Mouse (Mus musculus) midbrain, postnatal 0 days (tissue): ENCODE results near the gene Atp11a. TPM values are rescaled to one million over a fixed set of nuclear protein-coding genes. Genes with fewer than 3 reads are reported as not detected.

ENCODE experiments used
- ATAC-seq: fragments of 200-750 bp; cut with Nextera tagmentation; 2 replicates; pipeline ENCODE4 v1.8.0; 2017; ENCODE audit warnings: moderate number of reproducible peaks, mild to moderate bottlenecking, moderate TSS enrichment, moderate library complexity; ENCODE audit not compliant: low FRiP score
- DNase-seq: peaks from one replicate; pipeline ENCODE4 v3.0.0-alpha.2; 2015; ENCODE audit warnings: low spot score
- H3K27ac ChIP-seq: fragments of 300-500 bp; sonication (generic); 2 replicates; pipeline ENCODE4 v1.5.1; 2014; ENCODE audit warnings: low read depth, mild to moderate bottlenecking, low read length, mixed read lengths
- H3K27me3 ChIP-seq: fragments of 300-500 bp; sonication (generic); 2 replicates; pipeline ENCODE4 v1.6.1; 2014; ENCODE audit warnings: low read length, control low read depth, mixed read lengths; ENCODE audit not compliant: insufficient read depth
- H3K36me3 ChIP-seq: fragments of 300-500 bp; sonication (generic); 2 replicates; pipeline ENCODE4 v1.6.1; 2014; ENCODE audit warnings: low read length, control low read depth, mixed read lengths; ENCODE audit not compliant: insufficient read depth
- H3K4me1 ChIP-seq: fragments of 300-500 bp; sonication (generic); 2 replicates; pipeline ENCODE4 v1.6.1; 2014; ENCODE audit warnings: mild to moderate bottlenecking, control low read depth, antibody characterized with exemption, low read length, mixed read lengths; ENCODE audit not compliant: insufficient read depth
- H3K4me2 ChIP-seq: fragments of 300-500 bp; sonication (generic); 2 replicates; pipeline ENCODE4 v1.6.1; 2014; ENCODE audit warnings: low read depth, mild to moderate bottlenecking, low read length, mixed read lengths; ENCODE audit not compliant: poor library complexity, severe bottlenecking
- H3K4me3 ChIP-seq: fragments of 300-500 bp; sonication (generic); 2 replicates; pipeline ENCODE4 v1.5.1; 2014; ENCODE audit warnings: low read depth, mild to moderate bottlenecking, low read length, moderate library complexity
- H3K9ac ChIP-seq: fragments of 300-500 bp; sonication (generic); replicated peaks from 2 replicates; pipeline ENCODE4 v1.6.1; 2014; ENCODE audit warnings: mild to moderate bottlenecking, low read length, moderate library complexity, mixed read lengths; ENCODE audit not compliant: poor library complexity, severe bottlenecking
- H3K9me3 ChIP-seq: fragments of 300-500 bp; sonication (generic); 2 replicates; pipeline ENCODE4 v1.6.1; 2016; ENCODE audit warnings: low read length, control low read depth
- CTCF ChIP-seq: IDR thresholded peaks from 2 replicates; pipeline ENCODE4 v1.5.1; 2016; ENCODE audit warnings: antibody characterized with exemption, mild to moderate bottlenecking
- WGBS: fragments of 180-500 bp; shearing (Covaris S2); extraction: QIAGEN DNeasy Blood & Tissue Kit; methylation state at CpG from one replicate; pipeline ENCODE4 v1.1.7; 2014; 5-methylcytosine and 5-hydroxymethylcytosine counted together
- polyA plus RNA-seq: library from polyadenylated mRNA; unstranded; fragments of >200 nt; fragmentation: Nextera tagmentation; extraction: Ambion mirVana; gene quantifications from 2 replicates; pipeline ENCODE4 v1.2.1, GENCODE M21; 2015
- total RNA-seq: library from RNA; depleted of rRNA; stranded (reverse); fragments of >200 nt; gene quantifications from 2 replicates; pipeline ENCODE4 v1.2.3, GENCODE M21; 2014

Atp11a gene
- total and polyA plus RNA-seq, 2 experiments from 2014 or later, result 13.8 to 45.9 TPM

- 79% methylated on average over 5 of the region's 5 CpGs for WGBS
- no peak overlapping the region for H3K9ac ChIP-seq
- H3K27ac ChIP-seq, result no peak overlapping the region
- H3K4me3 ChIP-seq, result no peak overlapping the region
- no peaks in the 10 kb centered on the region for H3K27me3 ChIP-seq
- DNase-seq, result no peak
- no peaks in the 10 kb centered on the region for H3K36me3 ChIP-seq
- no peaks in the 10 kb centered on the region for H3K9me3 ChIP-seq
- 0 out of 2 replicates have a peak, but pooled peaks cover 4% of the 10 kb centered on the region for H3K4me1 ChIP-seq
- ATAC-seq, result no peak
- TF ChIP-seq CTCF, result no peak
- H3K4me2 ChIP-seq, result no peak overlapping the region
Measured at GRCm38 (mm10) chr8:12754115-12754514, 2.7 kb upstream of the Atp11a start.

DNA sequence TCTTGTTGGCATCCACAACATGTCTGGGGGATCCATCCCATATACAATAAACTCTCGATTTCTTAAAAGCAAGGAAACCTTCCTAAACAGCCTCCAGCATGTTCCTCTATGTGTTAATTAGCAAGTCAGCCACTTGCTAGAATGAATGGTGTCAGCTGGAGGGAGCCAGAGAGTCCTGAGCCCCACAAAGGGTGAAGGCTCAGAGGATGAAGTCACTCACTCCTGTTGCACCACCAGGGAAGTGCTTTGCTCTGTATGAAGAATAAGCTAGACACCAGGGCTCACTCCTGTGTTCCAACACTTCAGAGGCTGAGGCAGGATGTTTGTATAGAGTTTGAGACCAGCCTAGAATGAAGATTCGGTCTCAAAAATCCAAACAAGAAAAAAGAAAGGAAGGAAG, 1.5 kb upstream of the Atp11a start:
- Histone ChIP-seq H3K4me2 (no peak overlapping the region), H3K9ac (no peak overlapping the region), H3K4me1 (0 out of 2 replicates have a peak, but pooled peaks cover 4% of the 10 kb centered on the region), H3K4me3 (no peak overlapping the region), H3K9me3 (no peaks in the 10 kb centered on the region), H3K36me3 (no peaks in the 10 kb centered on the region), H3K27ac (no peak overlapping the region), H3K27me3 (no peaks in the 10 kb centered on the region)
- DNase-seq (peak; percentile 35), ATAC-seq (no peak)
- 57% methylated on average over 2 of the region's 2 CpGs for WGBS
- TF ChIP-seq CTCF, result peak; percentile 52

GRCm38 (mm10) chr8:12755826-12756225, 988 bp upstream of the Atp11a start:
- no peak for ATAC-seq

GRCm38 (mm10) chr8:12757231-12757940, 572 bp downstream of the Atp11a start:
- 1% methylated on average over 52 of the region's 61 CpGs for WGBS
- peak; percentile 21 for DNase-seq

More at GRCm38 (mm10) chr8:12755826-12756225, 988 bp upstream of the Atp11a start:
- 79% methylated on average over 5 of the region's 5 CpGs for WGBS
- no peak overlapping the region for H3K9ac ChIP-seq
- no peak overlapping the region for H3K4me3 ChIP-seq
- H3K36me3 ChIP-seq, result no peaks in the 10 kb centered on the region
- no peaks in the 10 kb centered on the region for H3K27me3 ChIP-seq
- H3K4me2 ChIP-seq, result peak overlapping the region; percentile 91
- H3K4me1 ChIP-seq, result 0 out of 2 replicates have a peak, but pooled peaks cover 4% of the 10 kb centered on the region
- no peaks in the 10 kb centered on the region for H3K9me3 ChIP-seq
- peak overlapping the region; percentile 65; the same call in 1 of the 2 replicates for H3K27ac ChIP-seq
- DNase-seq, result no peak
- no peak for TF ChIP-seq CTCF

DNA sequence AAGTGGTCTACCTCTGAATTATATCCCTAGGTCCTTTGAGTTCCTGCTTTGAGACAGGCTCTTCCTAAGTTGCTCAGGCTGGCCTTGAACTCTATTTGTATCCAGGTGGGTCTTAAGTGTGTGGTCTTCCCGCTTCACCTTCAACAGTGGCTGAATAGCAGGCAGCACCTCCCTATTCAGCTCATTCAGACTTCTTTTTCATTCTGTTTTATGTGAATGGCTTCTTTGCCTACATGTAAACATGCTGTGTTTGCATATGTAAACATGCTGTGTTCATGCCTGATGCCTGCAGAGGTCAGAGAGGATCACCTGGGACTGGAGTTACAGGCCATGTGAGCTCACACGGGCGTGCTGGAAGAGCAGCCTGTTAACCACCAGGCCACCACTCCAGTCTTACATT, 3.1 kb downstream of the Atp11a start:
- Histone ChIP-seq H3K4me2 (no peak overlapping the region), H3K27me3 (no peaks in the 10 kb centered on the region), H3K4me1 (0 out of 2 replicates have a peak, but pooled peaks cover 4% of the 10 kb centered on the region), H3K36me3 (no peaks in the 10 kb centered on the region), H3K27ac (no peak overlapping the region), H3K4me3 (no peak overlapping the region), H3K9ac (no peak overlapping the region), H3K9me3 (no peaks in the 10 kb centered on the region)
- TF ChIP-seq CTCF, result no peak
- DNase-seq, result no peak
- no peak for ATAC-seq
- 84% methylated on average over 3 of the region's 3 CpGs for WGBS

More at GRCm38 (mm10) chr8:12757231-12757940, 572 bp downstream of the Atp11a start:
- Histone ChIP-seq H3K36me3 (no peaks in the 10 kb centered on the region), H3K9me3 (no peaks in the 10 kb centered on the region), H3K27ac (peak overlapping the region; percentile 65), H3K27me3 (no peaks in the 10 kb centered on the region), H3K4me3 (peak overlapping the region; percentile 62), H3K4me2 (peak overlapping the region; percentile 91), H3K9ac (peak overlapping the region; percentile 71), H3K4me1 (0 out of 2 replicates have a peak, but pooled peaks cover 4% of the 10 kb centered on the region)
- no peak for TF ChIP-seq CTCF
- ATAC-seq, result peak; percentile 46

DNA sequence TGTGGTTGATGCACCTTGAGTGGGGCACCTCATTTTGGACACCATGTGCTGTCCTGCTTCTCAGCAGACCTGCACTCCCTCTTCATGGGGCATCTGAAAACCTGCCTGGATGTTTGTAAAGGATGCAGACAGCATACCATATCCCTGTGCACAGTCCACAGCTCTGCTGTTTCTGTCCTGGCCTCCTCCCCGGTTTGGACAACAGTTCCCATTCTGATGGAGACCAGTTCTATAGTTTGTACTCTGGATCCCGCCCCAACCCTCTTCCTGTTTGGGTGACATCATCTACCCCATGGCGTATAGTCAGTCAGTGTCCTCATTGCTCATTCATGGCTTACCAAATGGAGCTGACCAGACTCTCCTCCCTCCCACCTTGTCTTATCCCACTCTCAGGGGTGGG, 5.1 kb downstream of the Atp11a start:
- no peak for ATAC-seq
- WGBS, result 88% methylated on average over 3 of the region's 3 CpGs

More for the DNA sequence above, 5.1 kb downstream of the Atp11a start:
- Histone ChIP-seq H3K36me3 (0 out of 2 replicates have a peak, but pooled peaks cover 1% of the 10 kb centered on the region), H3K4me2 (no peak overlapping the region), H3K4me3 (no peak overlapping the region), H3K9ac (no peak overlapping the region), H3K27ac (no peak overlapping the region), H3K27me3 (no peaks in the 10 kb centered on the region), H3K4me1 (no peaks in the 10 kb centered on the region), H3K9me3 (no peaks in the 10 kb centered on the region)
- DNase-seq, result no peak
- TF ChIP-seq CTCF, result no peak
